Mouse (Mus musculus): ENCODE data around the gene Srp14. TPM values are rescaled to one million over a fixed set of nuclear protein-coding genes. Genes with fewer than 3 reads are reported as not detected.

Gene Srp14
- 175 and 180 TPM in 2 replicates for polyA plus RNA-seq (2015; fragmentation: Nextera tagmentation; extraction: Ambion mirVana)

DNA sequence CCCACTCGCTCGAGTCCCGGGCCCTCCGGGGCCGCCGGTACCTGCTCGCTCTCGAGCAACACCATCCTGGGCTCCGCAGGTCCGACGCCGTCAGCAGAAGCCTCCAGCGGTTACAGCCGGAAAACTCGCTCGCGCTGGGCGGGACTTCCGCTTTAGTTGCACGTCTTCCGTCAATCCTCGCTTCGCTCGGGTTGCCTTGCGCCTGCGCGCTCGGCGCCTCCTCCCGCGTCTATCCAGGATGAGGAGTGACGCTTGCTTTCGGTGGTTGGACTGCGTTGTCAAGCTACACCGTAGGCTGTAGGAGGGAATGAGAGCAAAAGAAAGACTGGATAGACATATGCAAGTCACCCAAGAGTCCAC, at the start of gene Srp14:
Gene Srp14, minus strand, starts transcription at position 162 of the 360 bp plus-strand sequence.
- WGBS: under 1% methylated on average over 35 of the region's 35 CpGs
- ATAC-seq (ENCODE audit: low FRiP score, low TSS enrichment): peak; percentile 93
- peak within 1 kb of the TSS; percentile 88 for H3K4me3 ChIP-seq (ENCODE audit: low read depth, low read length)
- H3K36me3 ChIP-seq (ENCODE audit: control insufficient read depth, insufficient read depth, low read length): 0 out of 2 replicates have a peak, but pooled peaks cover 4% of the 10 kb centered on the region
- peak within 1 kb of the TSS; percentile 97 for H3K4me2 ChIP-seq (replicated peaks; ENCODE audit: low read depth)
- no peaks in the 10 kb centered on the region for H3K9me3 ChIP-seq (ENCODE audit: control insufficient read depth, low read length)
- peak within 1 kb of the TSS; percentile 91 for H3K9ac ChIP-seq (ENCODE audit: low read length)
- H3K27me3 ChIP-seq (ENCODE audit: control insufficient read depth, insufficient read depth, low read length): no peaks in the 10 kb centered on the region
- H3K4me1 ChIP-seq (replicated peaks; ENCODE audit: control insufficient read depth, insufficient read depth): peaks cover 6% of the 10 kb centered on the region; the same call in 1 of the 2 replicates
- DNase-seq (ENCODE audit: low spot score): peak; percentile 94
- H3K27ac ChIP-seq (replicated peaks): peak within 1 kb of the TSS; percentile 84
- TF ChIP-seq EP300 (optimal IDR thresholded peaks at IDR 0.05) (no peak), CTCF (IDR thresholded peaks at IDR 0.05; ENCODE audit: low read depth) (peak; percentile 24; the same call in 1 of the 2 replicates)

DNA sequence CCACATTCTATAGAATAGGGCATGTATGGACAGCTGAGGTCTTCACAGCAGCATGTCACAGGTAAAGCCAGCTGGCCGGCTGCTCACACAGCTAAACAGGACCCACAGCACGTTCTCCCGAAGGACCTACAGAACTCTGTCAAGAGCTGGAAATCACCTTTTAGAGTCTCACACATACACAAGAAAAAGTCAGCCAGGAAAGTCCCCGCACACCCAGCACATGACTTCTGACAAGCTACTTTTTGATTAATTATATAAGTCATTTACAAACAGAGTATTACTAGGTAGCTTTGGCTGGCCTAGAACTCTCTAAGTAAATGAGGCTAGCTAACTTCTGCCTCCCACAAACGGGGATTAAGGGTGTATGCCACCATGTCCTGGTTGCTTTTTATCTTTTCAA, 47.0 kb upstream of the Srp14 start:
- no peak for TF ChIP-seq CTCF (IDR thresholded peaks at IDR 0.05; ENCODE audit: low read depth)
- no peak for TF ChIP-seq EP300 (optimal IDR thresholded peaks at IDR 0.05)
- ATAC-seq (ENCODE audit: low FRiP score, low TSS enrichment): no peak

DNA sequence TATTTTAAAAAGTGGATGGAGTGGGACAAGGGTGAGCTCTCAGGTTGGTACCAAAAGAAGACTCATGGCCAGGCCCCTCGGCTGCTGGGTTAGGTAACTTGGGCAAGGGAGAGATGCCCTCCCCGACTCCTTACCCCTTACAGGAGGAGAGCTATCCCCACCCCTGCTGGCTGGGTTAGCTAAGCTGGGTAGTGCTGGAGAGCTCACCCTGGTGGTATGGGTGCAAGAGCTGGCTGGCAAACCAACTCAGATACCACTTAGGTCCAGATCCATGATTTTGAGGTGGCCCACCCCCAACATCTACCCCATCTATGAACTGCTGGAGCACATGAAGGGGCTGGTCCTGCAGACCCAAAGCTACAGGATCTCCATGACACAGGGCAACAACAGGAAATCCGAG, 45.3 kb upstream of the Srp14 start:
- 76% methylated on average over 3 of the region's 3 CpGs for WGBS
- H3K4me1 ChIP-seq (replicated peaks; ENCODE audit: control insufficient read depth, insufficient read depth): peaks cover 11% of the 10 kb centered on the region
- H3K9me3 ChIP-seq (ENCODE audit: control insufficient read depth, low read length): no peaks in the 10 kb centered on the region
- ATAC-seq (ENCODE audit: low FRiP score, low TSS enrichment) (no peak), DNase-seq (ENCODE audit: low spot score) (no peak)
- no peaks in the 10 kb centered on the region for H3K36me3 ChIP-seq (ENCODE audit: control insufficient read depth, insufficient read depth, low read length)
- no peak overlapping the region for H3K9ac ChIP-seq (ENCODE audit: low read length)
- TF ChIP-seq CTCF (IDR thresholded peaks at IDR 0.05; ENCODE audit: low read depth): no peak
- TF ChIP-seq EP300 (optimal IDR thresholded peaks at IDR 0.05): no peak
- no peak overlapping the region for H3K4me3 ChIP-seq (ENCODE audit: low read depth, low read length)
- H3K27ac ChIP-seq (replicated peaks): no peak overlapping the region
- no peaks in the 10 kb centered on the region for H3K27me3 ChIP-seq (ENCODE audit: control insufficient read depth, insufficient read depth, low read length)
- H3K4me2 ChIP-seq (replicated peaks; ENCODE audit: low read depth): no peak overlapping the region

More for the DNA sequence above, 47.0 kb upstream of the Srp14 start:
- DNase-seq (ENCODE audit: low spot score): no peak
- 81% methylated on average over 5 of the region's 5 CpGs for WGBS
- peaks cover 8% of the 10 kb centered on the region for H3K4me1 ChIP-seq (replicated peaks; ENCODE audit: control insufficient read depth, insufficient read depth)
- no peak overlapping the region for H3K27ac ChIP-seq (replicated peaks)
- no peaks in the 10 kb centered on the region for H3K27me3 ChIP-seq (ENCODE audit: control insufficient read depth, insufficient read depth, low read length)
- H3K9ac ChIP-seq (ENCODE audit: low read length): no peak overlapping the region
- no peak overlapping the region for H3K4me3 ChIP-seq (ENCODE audit: low read depth, low read length)
- no peak overlapping the region for H3K4me2 ChIP-seq (replicated peaks; ENCODE audit: low read depth)
- no peaks in the 10 kb centered on the region for H3K9me3 ChIP-seq (ENCODE audit: control insufficient read depth, low read length)
- no peaks in the 10 kb centered on the region for H3K36me3 ChIP-seq (ENCODE audit: control insufficient read depth, insufficient read depth, low read length)

DNA sequence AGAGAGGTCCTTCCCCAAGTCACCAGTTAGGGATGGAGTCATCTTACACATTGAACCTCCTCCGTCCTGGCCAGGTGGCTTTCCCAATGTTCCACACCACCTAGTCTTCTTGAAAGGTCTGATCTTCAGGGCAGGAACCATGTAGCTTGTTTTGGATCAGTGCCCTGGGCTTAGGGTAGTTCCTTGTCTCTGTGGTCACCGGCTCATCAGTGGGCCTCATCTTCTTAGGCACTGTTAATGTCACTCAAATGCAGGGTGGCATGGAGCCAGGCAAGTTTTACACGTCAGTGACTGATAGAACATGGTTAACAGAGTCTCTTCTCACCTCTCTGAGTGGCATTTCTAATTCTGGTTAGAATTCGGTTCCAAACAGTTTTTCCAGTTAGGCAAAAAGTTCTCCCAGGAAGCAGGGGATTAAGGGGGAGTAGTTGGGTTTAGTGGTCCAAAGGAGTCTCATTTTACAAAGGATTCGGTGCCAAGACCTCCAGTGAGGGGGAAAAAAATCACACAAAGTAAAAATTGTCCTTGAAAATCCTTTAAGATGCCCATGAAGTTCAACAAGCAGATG, 43.7 kb upstream of the Srp14 start:
- Histone ChIP-seq H3K27me3 (ENCODE audit: control insufficient read depth, insufficient read depth, low read length) (no peaks in the 10 kb centered on the region), H3K9me3 (ENCODE audit: control insufficient read depth, low read length) (no peaks in the 10 kb centered on the region), H3K4me2 (replicated peaks; ENCODE audit: low read depth) (no peak overlapping the region), H3K9ac (ENCODE audit: low read length) (no peak overlapping the region), H3K36me3 (ENCODE audit: control insufficient read depth, insufficient read depth, low read length) (no peaks in the 10 kb centered on the region), H3K27ac (replicated peaks) (peak overlapping the region; percentile 24; the same call in 1 of the 2 replicates), H3K4me1 (replicated peaks; ENCODE audit: control insufficient read depth, insufficient read depth) (peaks cover 7% of the 10 kb centered on the region; the same call in 1 of the 2 replicates), H3K4me3 (ENCODE audit: low read depth, low read length) (no peak overlapping the region)
- WGBS: 58% methylated on average over 5 of the region's 5 CpGs
- TF ChIP-seq EP300 (optimal IDR thresholded peaks at IDR 0.05) (no peak), CTCF (IDR thresholded peaks at IDR 0.05; ENCODE audit: low read depth) (no peak)
- no peak for DNase-seq (ENCODE audit: low spot score)
- no peak for ATAC-seq (ENCODE audit: low FRiP score, low TSS enrichment)

DNA sequence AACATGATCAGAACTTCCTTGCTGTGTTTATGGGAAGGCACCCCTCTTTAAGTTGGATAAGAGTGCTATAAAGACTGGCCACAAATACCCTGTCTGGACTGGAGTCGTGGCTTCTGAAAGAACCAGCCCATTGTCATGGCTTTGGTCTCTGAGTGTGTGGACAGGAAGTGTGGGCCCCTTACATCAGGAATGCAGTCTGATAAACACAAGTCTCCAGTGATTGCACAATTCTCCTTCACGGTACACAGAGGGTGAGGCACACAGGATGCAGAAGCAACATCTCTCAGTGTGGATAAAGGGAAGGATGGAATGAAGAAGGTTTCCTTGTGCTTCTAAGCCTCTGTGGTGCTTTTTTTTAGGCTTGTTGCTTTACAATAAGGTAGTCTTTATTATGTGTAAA, 42.8 kb upstream of the Srp14 start:
- no peak overlapping the region for H3K9ac ChIP-seq (ENCODE audit: low read length)
- H3K4me2 ChIP-seq (replicated peaks; ENCODE audit: low read depth): no peak overlapping the region
- ATAC-seq (ENCODE audit: low FRiP score, low TSS enrichment): peak; percentile 67
- DNase-seq (ENCODE audit: low spot score): no peak
- H3K36me3 ChIP-seq (ENCODE audit: control insufficient read depth, insufficient read depth, low read length): no peaks in the 10 kb centered on the region
- H3K9me3 ChIP-seq (ENCODE audit: control insufficient read depth, low read length): no peaks in the 10 kb centered on the region
- H3K27me3 ChIP-seq (ENCODE audit: control insufficient read depth, insufficient read depth, low read length): no peaks in the 10 kb centered on the region
- TF ChIP-seq CTCF (IDR thresholded peaks at IDR 0.05; ENCODE audit: low read depth) (no peak), EP300 (optimal IDR thresholded peaks at IDR 0.05) (no peak)
- peaks cover 7% of the 10 kb centered on the region; the same call in 1 of the 2 replicates for H3K4me1 ChIP-seq (replicated peaks; ENCODE audit: control insufficient read depth, insufficient read depth)
- no peak overlapping the region for H3K4me3 ChIP-seq (ENCODE audit: low read depth, low read length)
- H3K27ac ChIP-seq (replicated peaks): peak overlapping the region; percentile 53
- 16% methylated on average over 2 of the region's 2 CpGs for WGBS

Measured in stomach, postnatal 0 days (tissue).